Mouse (Mus musculus) forebrain, embryonic 16.5 days (tissue): ENCODE data around the gene Cd37. TPM values are rescaled to one million over a fixed set of nuclear protein-coding genes. Genes with fewer than 3 reads are reported as not detected.

Source experiments
- ATAC-seq: fragments of 200-750 bp; cut with Nextera tagmentation; 2 replicates; pipeline ENCODE4 v1.8.0; 2017; ENCODE audit warnings: mild to moderate bottlenecking, moderate library complexity
- H3K27ac ChIP-seq: fragments of 300-500 bp; sonication (generic); 2 replicates; pipeline ENCODE4 v1.5.1; 2014; ENCODE audit warnings: low read length, control low read depth
- H3K27me3 ChIP-seq: fragments of 300-500 bp; sonication (generic); replicated peaks from 2 replicates; pipeline ENCODE4 v1.6.1; 2014; ENCODE audit warnings: low read length; ENCODE audit not compliant: control insufficient read depth, insufficient read depth
- H3K36me3 ChIP-seq: fragments of 300-500 bp; sonication (generic); 2 replicates; pipeline ENCODE4 v1.6.1; 2014; ENCODE audit not compliant: control insufficient read depth, insufficient read depth
- H3K4me1 ChIP-seq: fragments of 300-500 bp; sonication (generic); replicated peaks from 2 replicates; pipeline ENCODE4 v1.6.1; 2014; ENCODE audit warnings: low read length; ENCODE audit not compliant: control insufficient read depth, insufficient read depth
- H3K4me2 ChIP-seq: fragments of 300-500 bp; sonication (generic); 2 replicates; pipeline ENCODE4 v1.6.1; 2014; ENCODE audit warnings: mild to moderate bottlenecking, low read length, control low read depth
- H3K4me3 ChIP-seq: fragments of 300-500 bp; sonication (generic); replicated peaks from 2 replicates; pipeline ENCODE4 v1.5.1; 2014; ENCODE audit warnings: mild to moderate bottlenecking, low read length, control low read depth
- H3K9ac ChIP-seq: fragments of 300-500 bp; sonication (generic); replicated peaks from 2 replicates; pipeline ENCODE4 v1.6.1; 2014; ENCODE audit warnings: low read depth, low read length, control low read depth
- H3K9me3 ChIP-seq: fragments of 300-500 bp; sonication (generic); 2 replicates; pipeline ENCODE4 v1.6.1; 2016; ENCODE audit warnings: low read length; ENCODE audit not compliant: control insufficient read depth
- WGBS: fragments of 180-500 bp; shearing (Covaris S2); extraction: QIAGEN DNeasy Blood & Tissue Kit; methylation state at CpG from one replicate; pipeline ENCODE4 v1.1.7; 2014; 5-methylcytosine and 5-hydroxymethylcytosine counted together
- polyA plus RNA-seq: library from polyadenylated mRNA; unstranded; fragments of >200 nt; fragmentation: Nextera tagmentation; extraction: Ambion mirVana; gene quantifications from 2 replicates; pipeline ENCODE4 v1.2.1, GENCODE M21; 2015

Cd37 gene
- polyA plus RNA-seq, 1 experiment from 2014 or later: 1.5 TPM

GRCm38 (mm10) chr7:45196176-45196535 lies 42.8 kb downstream of the Cd37 start:
- H3K4me1 ChIP-seq: peaks cover 5% of the 10 kb centered on the region
- 86% methylated on average over 4 of the region's 4 CpGs for WGBS
- H3K36me3 ChIP-seq: no peaks in the 10 kb centered on the region
- no peak overlapping the region for H3K27ac ChIP-seq
- no peak overlapping the region for H3K9ac ChIP-seq
- no peak overlapping the region for H3K4me3 ChIP-seq
- ATAC-seq: no peak
- H3K9me3 ChIP-seq: no peaks in the 10 kb centered on the region
- no peak overlapping the region for H3K4me2 ChIP-seq
- H3K27me3 ChIP-seq: no peaks in the 10 kb centered on the region

GRCm38 (mm10) chr7:45195341-45196175 lies 43.4 kb downstream of the Cd37 start:
- no peak for ATAC-seq
- Histone ChIP-seq H3K4me1 (peaks cover 5% of the 10 kb centered on the region), H3K4me3 (no peak overlapping the region), H3K9me3 (no peaks in the 10 kb centered on the region), H3K36me3 (no peaks in the 10 kb centered on the region), H3K4me2 (no peak overlapping the region), H3K27ac (no peak overlapping the region), H3K27me3 (no peaks in the 10 kb centered on the region), H3K9ac (no peak overlapping the region)
- WGBS: 58% methylated on average over 13 of the region's 13 CpGs

- Histone ChIP-seq H3K4me3 (no peak overlapping the region), H3K4me2 (no peak overlapping the region), H3K9me3 (no peaks in the 10 kb centered on the region), H3K36me3 (no peaks in the 10 kb centered on the region), H3K27ac (no peak overlapping the region), H3K27me3 (0 out of 2 replicates have a peak, but pooled peaks cover 2% of the 10 kb centered on the region), H3K9ac (no peak overlapping the region), H3K4me1 (peaks cover 5% of the 10 kb centered on the region)
- 72% methylated on average over 17 of the region's 17 CpGs for WGBS
- no peak for ATAC-seq
Measured at GRCm38 (mm10) chr7:45193871-45194785, 44.8 kb downstream of the Cd37 start.

GRCm38 (mm10) chr7:45193406-45193805 lies 45.5 kb downstream of the Cd37 start:
- H3K4me1 ChIP-seq: peaks cover 4% of the 10 kb centered on the region
- H3K9ac ChIP-seq: no peak overlapping the region
- H3K9me3 ChIP-seq: no peaks in the 10 kb centered on the region
- no peaks in the 10 kb centered on the region for H3K36me3 ChIP-seq
- H3K27me3 ChIP-seq: 0 out of 2 replicates have a peak, but pooled peaks cover 2% of the 10 kb centered on the region
- no peak for ATAC-seq
- H3K4me2 ChIP-seq: no peak overlapping the region
- no peak overlapping the region for H3K27ac ChIP-seq
- no peak overlapping the region for H3K4me3 ChIP-seq
- 50% methylated on average over 5 of the region's 5 CpGs for WGBS

- no peak overlapping the region for H3K9ac ChIP-seq
- no peak overlapping the region for H3K27ac ChIP-seq
- H3K9me3 ChIP-seq: no peaks in the 10 kb centered on the region
- no peak overlapping the region for H3K4me2 ChIP-seq
- H3K4me3 ChIP-seq: no peak overlapping the region
- H3K4me1 ChIP-seq: no peaks in the 10 kb centered on the region
- 82% methylated on average over 7 of the region's 7 CpGs for WGBS
- no peaks in the 10 kb centered on the region for H3K36me3 ChIP-seq
- ATAC-seq: no peak
- 0 out of 2 replicates have a peak, but pooled peaks cover 2% of the 10 kb centered on the region for H3K27me3 ChIP-seq
Measured at GRCm38 (mm10) chr7:45192585-45193310, 46.2 kb downstream of the Cd37 start.

GRCm38 (mm10) chr7:45191803-45192363 lies 47.0 kb downstream of the Cd37 start:
- ATAC-seq: no peak
- H3K27me3 ChIP-seq: 0 out of 2 replicates have a peak, but pooled peaks cover 2% of the 10 kb centered on the region
- H3K4me2 ChIP-seq: no peak overlapping the region
- H3K4me3 ChIP-seq: no peak overlapping the region
- H3K27ac ChIP-seq: no peak overlapping the region
- no peaks in the 10 kb centered on the region for H3K36me3 ChIP-seq
- H3K4me1 ChIP-seq: no peaks in the 10 kb centered on the region
- H3K9ac ChIP-seq: no peak overlapping the region
- H3K9me3 ChIP-seq: no peaks in the 10 kb centered on the region
- WGBS: 22% methylated on average over 8 of the region's 8 CpGs

- no peak for ATAC-seq
- Histone ChIP-seq H3K9ac (no peak overlapping the region), H3K36me3 (no peaks in the 10 kb centered on the region), H3K27me3 (peaks cover 2% of the 10 kb centered on the region; the same call in 1 of the 2 replicates), H3K4me2 (no peak overlapping the region), H3K9me3 (no peaks in the 10 kb centered on the region), H3K4me1 (no peaks in the 10 kb centered on the region), H3K27ac (no peak overlapping the region), H3K4me3 (no peak overlapping the region)
- WGBS: 80% methylated on average over 2 of the region's 2 CpGs
Measured at GRCm38 (mm10) chr7:45191161-45191560, 47.8 kb downstream of the Cd37 start.

GRCm38 (mm10) chr7:45190186-45190585 lies 48.7 kb downstream of the Cd37 start:
- Histone ChIP-seq H3K9ac (no peak overlapping the region), H3K27me3 (peaks cover 2% of the 10 kb centered on the region; the same call in 1 of the 2 replicates), H3K4me1 (no peaks in the 10 kb centered on the region), H3K27ac (no peak overlapping the region), H3K4me2 (no peak overlapping the region), H3K36me3 (no peaks in the 10 kb centered on the region), H3K4me3 (no peak overlapping the region), H3K9me3 (no peaks in the 10 kb centered on the region)
- 89% methylated on average over 6 of the region's 6 CpGs for WGBS
- ATAC-seq: no peak
